Mouse (Mus musculus): ENCODE measurements around the gene Adamts12.

The Adamts12 gene

GRCm38 (mm10) chr15:11064558-11065411, at the start of gene Adamts12:
TSS of gene Adamts12 (plus strand) at chr15:11064790.
- no peak for DNase-seq (ENCODE audit: low spot score in 2 of 2)

- DNase-seq (ENCODE audit: low spot score in 2 of 2): no peak
Observed at GRCm38 (mm10) chr15:11014931-11015330, 49.7 kb upstream of the Adamts12 start.

GRCm38 (mm10) chr15:11026801-11027561, 37.6 kb upstream of the Adamts12 start:
- no peak for DNase-seq (ENCODE audit: low spot score in 2 of 2)

GRCm38 (mm10) chr15:11030188-11030587, 34.4 kb upstream of the Adamts12 start:
- DNase-seq (ENCODE audit: low spot score in 2 of 2): no peak

GRCm38 (mm10) chr15:11035947-11036474, 28.6 kb upstream of the Adamts12 start:
- DNase-seq (ENCODE audit: low spot score in 2 of 2): no peak

GRCm38 (mm10) chr15:11036535-11037375, 27.8 kb upstream of the Adamts12 start:
- DNase-seq (ENCODE audit: low spot score in 2 of 2): no peak

GRCm38 (mm10) chr15:11037376-11037695, 27.3 kb upstream of the Adamts12 start:
- DNase-seq (ENCODE audit: low spot score in 2 of 2): no peak

GRCm38 (mm10) chr15:11037711-11038110, 26.9 kb upstream of the Adamts12 start, which contains the start of gene Rxfp3:
TSS of gene Rxfp3 (minus strand) at chr15:11037991.
- DNase-seq (ENCODE audit: low spot score in 2 of 2): no peak

- peak in 1 of 2 experiments; percentile 41 for DNase-seq (ENCODE audit: low spot score in 2 of 2)
Observed at GRCm38 (mm10) chr15:11038476-11038875, 26.1 kb upstream of the Adamts12 start.

- DNase-seq (ENCODE audit: low spot score in 2 of 2): no peak
Observed at GRCm38 (mm10) chr15:11040067-11040466, 24.5 kb upstream of the Adamts12 start.

GRCm38 (mm10) chr15:11041229-11041628, 23.4 kb upstream of the Adamts12 start:
- no peak for DNase-seq (ENCODE audit: low spot score in 2 of 2)

GRCm38 (mm10) chr15:11042828-11043227, 21.8 kb upstream of the Adamts12 start:
- no peak for DNase-seq (ENCODE audit: low spot score in 2 of 2)

GRCm38 (mm10) chr15:11053678-11054439, 10.7 kb upstream of the Adamts12 start:
- no peak for DNase-seq (ENCODE audit: low spot score in 2 of 2)

- DNase-seq (ENCODE audit: low spot score in 2 of 2): no peak
Observed at GRCm38 (mm10) chr15:11054440-11055080, 10.0 kb upstream of the Adamts12 start.

GRCm38 (mm10) chr15:11062903-11063302, 1.7 kb upstream of the Adamts12 start:
- DNase-seq (ENCODE audit: low spot score in 2 of 2): no peak

- no peak for DNase-seq (ENCODE audit: low spot score in 2 of 2)
Observed at GRCm38 (mm10) chr15:11064160-11064557, 431 bp upstream of the Adamts12 start.

GRCm38 (mm10) chr15:11065528-11066171, 1.1 kb downstream of the Adamts12 start:
- DNase-seq (ENCODE audit: low spot score in 2 of 2): no peak

- DNase-seq (ENCODE audit: low spot score in 2 of 2): no peak
Observed at GRCm38 (mm10) chr15:11066299-11066698, 1.7 kb downstream of the Adamts12 start.

GRCm38 (mm10) chr15:11067891-11068290, 3.3 kb downstream of the Adamts12 start:
- no peak for DNase-seq (ENCODE audit: low spot score in 2 of 2)
